Mouse (Mus musculus) layer of hippocampus, adult 9-10 months (tissue): ENCODE measurements around the gene Rbms1.

ENCODE experiments used
- DNase-seq: peaks from one replicate; pipeline ENCODE4 v3.0.0; 2022; ENCODE audit warnings: low spot score

The Rbms1 gene

DNA sequence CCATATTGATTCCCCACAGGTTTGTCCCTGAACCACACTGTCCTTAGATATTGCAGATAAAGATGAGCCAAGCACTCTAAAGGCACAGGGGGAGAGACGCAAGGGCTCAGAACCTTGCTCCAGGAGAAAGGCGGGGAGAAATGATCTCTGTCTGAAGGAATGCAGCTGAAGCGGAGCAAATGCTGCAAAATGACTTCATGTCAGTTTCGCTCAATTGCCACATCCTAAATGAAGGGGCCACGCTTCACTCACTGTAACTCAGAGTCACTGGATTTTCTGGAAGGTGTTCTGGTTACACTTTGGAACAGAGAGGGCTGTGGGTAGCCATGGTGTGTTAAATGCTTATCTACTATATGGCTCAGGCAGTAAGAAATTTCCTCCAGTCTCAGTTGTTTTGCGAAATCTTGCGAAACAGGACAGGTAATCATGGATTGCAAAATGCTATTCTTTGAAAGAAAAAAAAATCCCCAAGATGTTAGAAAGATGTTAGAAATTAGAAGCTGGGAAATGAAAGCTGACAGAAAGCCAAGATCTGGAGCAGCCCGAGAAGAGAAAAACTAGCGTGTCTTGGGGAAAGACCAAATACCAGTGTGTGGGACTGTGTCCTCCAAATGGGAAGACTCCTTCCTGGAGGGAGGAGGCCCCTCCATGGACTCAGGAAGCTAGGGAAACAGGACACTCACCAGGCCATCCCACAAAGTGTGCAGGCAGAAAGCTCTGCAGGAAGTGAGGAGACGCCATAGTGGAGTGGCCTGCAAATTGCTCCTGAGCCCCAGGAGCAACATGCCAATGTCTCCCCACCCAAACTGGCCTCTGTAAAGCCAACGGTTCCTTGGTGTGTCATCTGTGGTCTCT, 155.4 kb downstream of the Rbms1 start:
- DNase-seq, result no peak

DNA sequence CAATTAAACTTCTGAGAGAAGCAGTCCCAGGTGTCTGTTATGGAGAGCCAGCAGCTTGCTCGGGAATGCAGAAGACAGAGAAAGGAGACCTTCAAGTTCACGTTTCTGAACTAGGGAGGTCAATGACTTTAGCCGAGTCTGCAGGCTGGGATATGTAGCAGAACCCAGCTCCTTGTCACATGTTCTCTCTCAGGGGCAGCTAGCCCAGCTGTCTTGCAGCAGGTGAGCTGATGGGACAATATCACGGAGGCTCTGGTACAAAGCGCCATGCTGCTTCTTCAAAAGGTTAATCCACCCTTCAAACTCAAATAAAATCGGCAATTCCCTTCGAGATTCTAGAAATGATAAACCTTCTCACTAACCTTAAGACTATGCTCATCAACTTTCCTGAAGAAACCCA, 158.2 kb downstream of the Rbms1 start:
- no peak for DNase-seq

GRCm38 (mm10) chr2:60803377-60803776, 159.6 kb downstream of the Rbms1 start:
- DNase-seq, result no peak

DNA sequence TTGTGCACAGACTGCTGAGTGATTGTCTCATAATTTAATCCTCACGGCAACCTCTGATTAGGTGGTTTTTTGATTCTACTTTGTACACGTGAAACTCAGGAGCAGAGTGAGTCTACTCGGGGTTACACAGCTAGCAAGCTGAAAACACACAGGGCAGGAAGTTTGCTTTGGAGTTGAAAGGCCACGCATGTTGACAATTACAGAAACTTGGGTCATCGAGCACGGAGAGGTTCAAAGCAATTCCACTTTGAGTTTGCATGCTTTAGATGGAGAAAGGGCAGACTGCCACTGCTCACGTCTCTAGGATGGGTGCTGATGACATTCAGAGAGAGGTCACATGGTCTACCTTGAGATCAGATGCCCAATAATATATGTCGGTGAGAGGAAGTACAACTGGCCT, 160.2 kb downstream of the Rbms1 start:
- no peak for DNase-seq

DNA sequence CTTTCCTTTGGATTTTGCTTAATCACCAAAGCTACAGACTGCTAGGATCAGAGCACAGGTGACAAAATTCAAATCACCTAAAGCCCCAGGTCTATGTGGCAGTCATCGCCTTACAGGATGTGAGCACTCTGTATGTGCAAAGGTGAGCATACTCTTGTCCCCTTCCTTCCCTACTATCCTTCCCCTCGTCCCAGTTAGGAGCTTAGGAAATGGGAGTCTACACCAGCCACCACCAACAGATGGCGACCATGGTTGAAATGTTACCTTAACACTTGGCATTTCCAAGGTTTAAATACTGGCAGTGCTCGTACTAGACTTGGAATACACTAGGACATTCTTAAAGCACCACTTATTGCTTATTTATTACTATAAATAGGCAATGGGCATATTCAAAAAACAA, 160.8 kb downstream of the Rbms1 start:
- no peak for DNase-seq

DNA sequence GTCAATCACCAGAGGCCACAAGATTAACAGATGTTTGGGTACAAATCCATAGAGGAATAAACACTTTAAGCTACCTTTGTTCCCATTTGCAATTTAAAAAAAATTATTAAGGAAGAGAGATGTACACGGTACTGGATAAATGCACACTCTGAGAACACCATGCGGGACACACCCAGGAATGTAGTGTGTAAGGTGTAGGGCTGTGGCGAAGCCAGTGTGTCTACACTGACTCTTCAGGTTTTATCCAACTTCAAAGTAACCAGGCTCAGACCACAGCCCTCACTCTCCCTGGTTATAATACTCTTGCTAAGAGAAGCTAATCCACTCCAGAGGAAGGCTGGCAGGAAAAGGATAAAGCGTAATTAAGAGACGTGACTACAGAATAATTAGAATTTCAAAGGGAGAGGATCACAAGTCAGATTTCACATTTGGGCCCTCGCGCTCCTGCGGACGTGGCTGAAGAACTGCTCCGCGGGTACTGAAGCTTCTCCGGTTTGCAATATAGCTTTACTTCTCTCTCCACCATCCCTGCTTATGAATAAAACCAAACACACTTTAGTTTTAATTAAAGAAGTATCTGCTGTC, 161.3 kb downstream of the Rbms1 start:
- DNase-seq, result no peak

GRCm38 (mm10) chr2:60800921-60801558, 162.0 kb downstream of the Rbms1 start:
- no peak for DNase-seq

DNA sequence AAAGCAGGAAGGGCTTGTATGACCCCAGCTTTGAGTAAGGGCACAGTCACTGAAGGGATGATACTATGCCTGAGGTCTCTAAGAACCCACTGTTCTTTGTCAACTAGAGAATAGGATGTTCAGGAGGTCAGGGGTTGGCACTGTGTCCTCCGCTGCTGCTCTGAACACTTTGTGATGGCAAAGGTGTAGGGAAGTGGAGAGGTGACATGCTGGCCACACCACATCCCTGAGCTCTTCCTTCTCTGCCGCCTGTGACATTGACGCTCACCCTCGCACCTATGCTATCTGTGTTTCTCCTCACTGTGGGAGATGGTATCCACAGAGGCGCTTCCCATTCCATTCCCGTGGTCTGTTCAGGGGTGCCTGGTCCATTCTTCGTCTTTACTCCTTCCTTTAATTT, 163.2 kb downstream of the Rbms1 start:
- DNase-seq, result no peak

GRCm38 (mm10) chr2:60798767-60799529, 164.0 kb downstream of the Rbms1 start:
- no peak for DNase-seq

DNA sequence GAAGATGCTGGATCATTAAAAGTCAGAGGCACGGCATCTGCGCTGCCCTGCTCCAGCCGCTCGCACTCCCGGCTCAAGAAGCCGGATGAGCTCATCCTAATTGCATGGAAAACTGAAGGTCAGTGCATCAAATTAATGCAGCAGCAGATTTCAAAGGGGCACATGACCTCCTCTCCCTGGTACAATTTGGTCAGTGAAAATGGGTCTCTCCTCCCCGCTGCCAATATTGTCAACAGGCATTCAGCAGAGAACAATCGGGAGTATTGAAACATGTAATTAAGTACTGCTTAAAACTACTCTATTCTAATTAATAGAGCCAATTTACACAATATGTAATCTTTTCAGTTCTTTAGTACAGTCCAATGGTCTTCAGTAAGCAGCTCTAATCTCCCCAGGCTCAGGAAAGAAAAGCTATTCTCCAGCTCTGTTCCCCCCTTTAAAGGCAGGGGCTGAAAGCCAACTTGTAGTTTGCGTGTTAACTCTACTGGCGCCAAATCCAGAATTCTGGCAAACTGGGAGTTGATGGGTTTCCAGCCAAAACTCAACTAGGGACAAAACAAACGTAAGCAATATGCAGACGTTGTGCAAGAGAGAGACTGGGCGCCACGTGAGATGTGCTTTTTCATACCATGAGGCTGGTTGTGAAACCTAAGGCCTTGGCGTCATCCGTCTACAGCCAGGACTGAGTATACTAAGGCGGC, 165.9 kb downstream of the Rbms1 start:
- DNase-seq, result no peak

DNA sequence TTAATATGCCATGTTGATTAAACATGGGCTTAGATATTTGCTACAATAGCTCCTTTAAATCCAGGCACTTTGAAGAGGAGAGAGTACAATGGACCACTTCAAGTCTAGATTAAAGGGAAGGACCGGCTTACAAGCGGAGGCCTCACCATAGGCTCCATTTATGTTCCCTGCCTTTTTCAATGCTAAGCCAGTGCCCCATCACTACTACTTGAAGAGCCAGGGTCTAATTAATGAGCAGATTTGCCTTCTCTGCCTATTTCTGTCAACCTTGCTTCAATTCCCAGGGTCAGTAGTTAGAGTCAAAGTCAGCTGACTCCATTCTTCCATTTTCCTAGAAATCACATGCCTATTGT, 166.4 kb downstream of the Rbms1 start:
- DNase-seq, result no peak

GRCm38 (mm10) chr2:60795861-60796260, 167.1 kb downstream of the Rbms1 start:
- DNase-seq, result no peak

DNA sequence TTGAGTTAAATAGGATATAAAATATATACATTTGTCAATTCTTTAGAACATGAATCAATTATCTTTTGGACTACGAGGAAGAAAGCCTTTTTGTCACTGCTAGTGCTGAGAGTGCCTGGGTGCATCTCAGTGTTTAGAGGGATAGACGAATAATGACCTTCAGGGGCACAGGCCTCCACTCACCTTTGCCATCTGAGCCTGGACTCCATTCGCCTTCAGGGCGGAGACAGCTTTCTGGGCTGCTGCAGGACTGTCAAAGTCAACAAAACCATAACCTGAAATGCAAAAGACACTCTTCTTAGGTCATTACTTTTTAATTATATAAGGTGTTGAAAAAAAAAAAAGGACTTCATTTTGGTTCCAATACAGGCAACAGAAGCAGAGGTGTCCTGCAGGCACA, 170.5 kb downstream of the Rbms1 start:
- DNase-seq, result no peak

- no peak for DNase-seq
These were observed 173.9 kb downstream of the Rbms1 start for GRCm38 (mm10) chr2:60789126-60789525.

GRCm38 (mm10) chr2:60788173-60788908, 174.7 kb downstream of the Rbms1 start:
- no peak for DNase-seq

DNA sequence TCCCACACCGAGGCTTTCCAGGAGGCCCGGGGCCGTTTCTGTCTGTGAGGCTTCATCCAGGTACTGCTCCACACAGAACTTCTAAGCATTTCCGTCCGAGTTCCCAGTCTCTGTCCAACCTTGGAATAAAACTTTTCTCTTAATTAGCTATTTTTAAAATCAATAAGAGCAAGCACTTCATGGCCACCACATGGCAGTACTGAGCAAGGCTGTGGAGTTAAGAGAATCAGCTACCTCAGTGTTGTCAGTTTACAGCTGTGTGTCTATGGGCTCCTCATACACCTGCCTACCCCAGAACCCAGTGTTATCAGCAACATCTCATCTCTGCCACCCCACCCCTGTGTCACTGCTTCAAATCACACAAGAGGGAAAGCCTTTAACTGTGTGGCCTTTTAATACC, 175.9 kb downstream of the Rbms1 start:
- DNase-seq, result no peak

- DNase-seq, result no peak
These were observed 176.7 kb downstream of the Rbms1 start for GRCm38 (mm10) chr2:60786289-60786688.

GRCm38 (mm10) chr2:60774501-60774900, 188.5 kb downstream of the Rbms1 start:
- DNase-seq, result no peak

DNA sequence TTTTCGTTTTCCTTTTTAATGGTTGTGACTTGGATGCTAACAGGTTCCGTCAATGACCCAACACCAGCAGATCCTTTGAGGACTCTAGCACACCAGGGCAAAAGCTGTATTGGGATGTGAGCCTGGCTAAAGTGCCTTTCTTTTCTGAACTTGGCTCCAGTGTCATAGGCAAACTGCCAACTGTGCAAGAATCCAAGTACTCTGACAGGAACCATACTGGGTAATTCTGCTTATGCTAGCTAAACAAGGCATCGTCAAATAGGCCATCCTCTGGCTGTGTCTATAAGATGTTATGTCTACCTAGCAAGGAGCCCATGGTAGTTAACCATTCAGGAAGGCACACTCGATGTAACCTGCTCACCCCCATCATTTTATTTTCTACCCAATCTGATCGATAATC, 189.4 kb downstream of the Rbms1 start:
- DNase-seq, result no peak

DNA sequence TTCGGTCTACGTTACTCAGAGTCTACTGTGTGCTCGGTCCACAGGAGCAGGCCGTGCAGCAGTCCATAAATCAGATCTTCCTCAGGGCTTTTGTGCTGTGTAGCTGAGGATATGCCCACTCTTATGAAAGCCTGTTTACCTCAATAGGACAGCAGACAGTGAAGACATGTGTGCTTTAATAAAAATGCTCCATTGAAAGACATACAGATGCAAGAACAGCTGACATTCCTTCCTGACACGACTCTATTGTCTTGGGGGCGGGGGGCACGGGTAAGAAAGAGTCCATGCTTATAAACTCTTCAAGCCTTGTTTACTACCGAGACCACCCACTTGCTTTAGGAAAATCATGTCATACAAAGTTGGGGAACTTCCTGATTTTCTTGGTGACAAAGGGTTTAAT, 196.6 kb downstream of the Rbms1 start:
- no peak for DNase-seq

- no peak for DNase-seq
These were observed 206.8 kb downstream of the Rbms1 start for GRCm38 (mm10) chr2:60756218-60756617.
